Mouse (Mus musculus) cerebellum, adult 2 months (tissue): ENCODE results near the gene Cuta. TPM values are rescaled to one million over a fixed set of nuclear protein-coding genes. Genes with fewer than 3 reads are reported as not detected.

Experiments
- DNase-seq, 2 experiments: peaks; one replicate each; pipeline ENCODE4 v3.0.0; 2021
- H3K27ac ChIP-seq: fragments of 200-500 bp; 2 replicates; pipeline ENCODE4 v1.5.1; 2012; ENCODE audit warnings: low read length, control low read depth, inconsistent platforms; ENCODE audit not compliant: insufficient read depth
- H3K27me3 ChIP-seq: fragments of 200-500 bp; 2 replicates; pipeline ENCODE4 v1.6.1; 2012; ENCODE audit warnings: inconsistent platforms, mild to moderate bottlenecking, low read length, moderate library complexity; ENCODE audit not compliant: control insufficient read depth, insufficient read depth
- H3K4me1 ChIP-seq: fragments of 200-500 bp; 2 replicates; pipeline ENCODE4 v1.6.1; 2011; ENCODE audit warnings: low read length; ENCODE audit not compliant: control insufficient read depth, insufficient read depth
- H3K4me3 ChIP-seq: fragments of 200-500 bp; replicated peaks from 2 replicates; pipeline ENCODE3; 2011; ENCODE audit warnings: mild to moderate bottlenecking, low read depth, low read length, control low read depth; ENCODE audit not compliant: insufficient read depth
- CTCF ChIP-seq: fragments of 200-500 bp; IDR thresholded peaks from 2 replicates; pipeline ENCODE4 v1.5.1; 2011; ENCODE audit warnings: low read depth, mild to moderate bottlenecking, control low read depth, low read length, moderate library complexity, borderline replicate concordance; ENCODE audit not compliant: insufficient read depth
- POLR2A ChIP-seq: fragments of 200-500 bp; IDR thresholded peaks from 2 replicates; pipeline ENCODE4 v1.6.1; 2011; ENCODE audit warnings: low read length, control low read depth, borderline replicate concordance; ENCODE audit not compliant: insufficient read depth
- WGBS: fragments of 180-500 bp; shearing (Covaris S2); methylation state at CpG from one replicate; pipeline ENCODE4 v1.1.7; 2018; 5-methylcytosine and 5-hydroxymethylcytosine counted together
- polyA plus RNA-seq: library from polyadenylated mRNA; depleted of rRNA; stranded (reverse); fragments of >200 nt; gene quantifications from 2 replicates; pipeline ENCODE4 v1.2.3, GENCODE M21; 2012

Cuta gene
- polyA plus RNA-seq, 1 experiment = 187 TPM

DNA sequence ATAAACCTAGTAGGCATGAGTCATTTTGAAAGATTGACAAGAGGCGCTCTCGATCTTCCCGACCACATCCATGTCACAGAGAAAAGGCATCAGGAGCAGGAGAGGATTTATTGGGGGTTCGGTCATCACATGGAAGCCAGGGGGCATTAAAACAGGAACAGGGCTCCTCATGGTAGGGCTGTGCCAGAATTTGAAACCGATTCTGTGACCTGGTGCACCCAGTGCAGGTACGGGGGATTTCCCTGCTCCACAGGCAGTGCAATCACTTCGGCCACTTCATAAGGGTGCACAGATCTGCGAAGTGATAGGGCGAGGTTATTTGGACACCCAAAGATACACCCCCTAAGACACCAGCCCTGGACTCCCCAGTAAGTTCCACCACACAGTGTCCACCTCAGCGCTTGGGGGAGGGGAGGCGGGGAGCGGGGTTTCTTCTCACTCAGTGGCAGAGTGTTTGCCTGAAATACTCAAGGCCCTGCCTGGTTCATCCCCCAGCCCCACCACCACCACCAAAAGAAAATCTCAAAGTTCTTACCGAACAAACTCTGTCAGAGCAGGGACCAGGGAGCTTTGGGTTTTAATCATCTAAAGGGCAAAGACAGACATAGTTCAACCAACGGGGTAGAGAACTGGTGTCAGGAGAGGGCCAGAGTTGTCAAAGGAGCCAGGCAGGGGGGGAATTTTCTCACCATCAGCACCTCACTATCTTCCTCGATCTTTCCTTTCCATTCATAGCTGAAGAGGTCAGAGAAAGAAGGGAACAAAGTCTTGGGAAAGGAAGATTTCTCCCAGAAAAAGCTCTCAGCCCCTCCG lies 1.3 kb downstream of the Cuta start:
- 55% methylated on average over 16 of the region's 16 CpGs for WGBS
- Histone ChIP-seq H3K4me1 (peaks cover 10% of the 10 kb centered on the region; the same call in 1 of the 2 replicates), H3K27me3 (no peaks in the 10 kb centered on the region), H3K4me3 (peak overlapping the region; percentile 62), H3K27ac (no peak overlapping the region)
- TF ChIP-seq POLR2A = no peak
- no peak for TF ChIP-seq CTCF
- DNase-seq = peak in 1 of 2 experiments; percentile 14

DNA sequence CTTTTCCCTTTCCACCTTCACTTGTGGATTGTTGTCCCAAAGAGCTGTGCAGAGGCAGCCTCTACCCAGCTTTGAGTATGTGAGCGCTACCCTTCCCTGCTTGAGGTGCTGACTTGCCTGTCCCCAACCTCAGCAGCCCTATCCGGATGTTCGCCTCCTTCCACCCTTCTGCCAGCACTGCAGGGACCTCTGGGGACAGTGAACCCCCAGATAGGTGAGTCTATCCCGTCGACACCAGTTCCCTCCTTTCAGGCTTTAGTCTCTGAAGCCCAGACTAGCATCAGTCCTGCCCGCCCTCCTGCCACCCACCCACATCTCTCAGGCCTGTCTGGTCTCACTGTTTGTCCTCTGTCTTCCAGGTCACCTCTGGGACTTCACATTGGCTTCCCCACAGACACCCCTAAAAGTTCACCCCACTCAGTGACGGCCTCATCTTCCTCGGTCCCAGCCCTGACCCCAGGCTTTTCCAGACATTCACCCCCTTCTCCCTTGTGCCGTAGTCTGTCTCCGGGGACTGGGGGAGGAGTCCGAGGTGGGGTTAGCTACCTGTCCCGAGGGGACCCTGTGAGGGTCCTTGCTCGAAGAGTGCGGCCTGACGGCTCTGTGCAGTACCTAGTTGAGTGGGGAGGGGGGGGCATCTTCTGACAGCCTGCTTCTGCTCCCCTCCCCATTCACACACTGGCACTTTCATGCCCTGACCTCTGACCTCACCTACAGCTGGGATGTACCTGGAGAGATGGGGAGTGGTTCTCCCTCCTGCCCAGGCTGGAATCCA lies 2.3 kb downstream of the Cuta start:
- 81% methylated on average over 15 of the region's 15 CpGs for WGBS
- Histone ChIP-seq H3K4me1 (peaks cover 10% of the 10 kb centered on the region; the same call in 1 of the 2 replicates), H3K27ac (no peak overlapping the region), H3K4me3 (no peak overlapping the region), H3K27me3 (no peaks in the 10 kb centered on the region)
- DNase-seq = peak in 1 of 2 experiments; percentile 14
- TF ChIP-seq POLR2A = no peak
- TF ChIP-seq CTCF = no peak

- TF ChIP-seq CTCF = no peak
- no peak for TF ChIP-seq POLR2A
- WGBS = 76% methylated on average over 12 of the region's 12 CpGs
- no peak overlapping the region for H3K27ac ChIP-seq
- peak in 1 of 2 experiments; percentile 23 for DNase-seq
- H3K4me3 ChIP-seq = no peak overlapping the region
- H3K27me3 ChIP-seq = no peaks in the 10 kb centered on the region
- peaks cover 10% of the 10 kb centered on the region; the same call in 1 of the 2 replicates for H3K4me1 ChIP-seq
These were observed 2.9 kb downstream of the Cuta start for GRCm38 (mm10) chr17:26936453-26936852.

DNA sequence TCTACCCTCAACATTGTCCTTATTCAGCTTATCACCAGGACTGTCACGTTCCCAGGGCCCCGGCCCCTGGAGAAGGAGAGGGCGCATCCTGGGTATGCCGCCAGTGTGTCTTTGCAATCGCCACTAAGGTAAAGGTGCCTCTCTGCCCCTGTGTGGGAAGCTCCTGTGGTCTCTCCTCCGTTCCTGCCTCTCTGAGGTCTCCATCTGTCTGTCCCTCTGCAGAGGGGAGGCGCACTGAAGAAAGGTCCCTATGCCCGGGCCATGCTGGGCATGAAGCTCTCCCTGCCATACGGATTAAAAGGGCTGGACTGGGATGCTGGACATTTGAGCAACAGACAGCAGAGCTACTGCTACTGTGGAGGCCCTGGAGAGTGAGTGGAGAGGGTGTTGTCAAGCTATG lies 4.3 kb downstream of the Cuta start:
- H3K4me3 ChIP-seq = no peak overlapping the region
- H3K27ac ChIP-seq = no peak overlapping the region
- 89% methylated on average over 9 of the region's 9 CpGs for WGBS
- TF ChIP-seq CTCF = no peak
- no peak for TF ChIP-seq POLR2A
- peaks cover 6% of the 10 kb centered on the region; the same call in 1 of the 2 replicates for H3K4me1 ChIP-seq
- DNase-seq = no peak
- H3K27me3 ChIP-seq = no peaks in the 10 kb centered on the region

- Histone ChIP-seq H3K27ac (no peak overlapping the region), H3K4me3 (no peak overlapping the region), H3K27me3 (no peaks in the 10 kb centered on the region), H3K4me1 (peaks cover 6% of the 10 kb centered on the region; the same call in 1 of the 2 replicates)
- TF ChIP-seq POLR2A = no peak
- no peak for TF ChIP-seq CTCF
- no peak for DNase-seq
- WGBS = 76% methylated on average over 16 of the region's 16 CpGs
These were observed 5.2 kb downstream of the Cuta start for GRCm38 (mm10) chr17:26933885-26934827.

- TF ChIP-seq POLR2A = no peak
- no peak for TF ChIP-seq CTCF
These were observed 6.0 kb downstream of the Cuta start for GRCm38 (mm10) chr17:26933419-26933818.

More at GRCm38 (mm10) chr17:26933419-26933818, 6.0 kb downstream of the Cuta start:
- Histone ChIP-seq H3K4me3 (peak overlapping the region; percentile 67), H3K4me1 (peaks cover 6% of the 10 kb centered on the region; the same call in 1 of the 2 replicates), H3K27ac (peak overlapping the region; percentile 36), H3K27me3 (no peaks in the 10 kb centered on the region)
- WGBS = 8% methylated on average over 13 of the region's 13 CpGs
- DNase-seq = no peak
